11 mouse cellular contexts compared by ENCODE assay signal in genomic region chr7:45174567-45175280, GRCm38 (mm10). TPM values are rescaled to one million over a fixed set of nuclear protein-coding genes. Genes with fewer than 3 reads are reported as not detected.
DNase-seq lines count a peak whose midpoint lies in the region; ATAC-seq and TF ChIP-seq lines count a peak whose summit lies in the region.
"Had no signal": no experiment of that assay in that cellular context is flagged by ENCODE, and none has a peak within 500 bp of the region (broad histone marks: within the 10 kb centered on the region; RNA-seq: fewer than 3 reads in every experiment).

No protein-coding gene starts in this region.

- H3K9me3 ChIP-seq in heart, postnatal 0 days (replicated peaks; ENCODE audit: control insufficient read depth, low read length) = peaks cover 19% of the 10 kb centered on the region
- peaks cover 3% of the 10 kb centered on the region; the same call in 1 of the 2 replicates for H3K9me3 ChIP-seq in ES-Bruce4 (replicated peaks; ENCODE audit: control insufficient read depth, insufficient read depth, low read length, poor library complexity, severe bottlenecking)
- no peaks in the 10 kb centered on the region for H3K9me3 ChIP-seq in forebrain, embryonic 13.5 days (replicated peaks)
- peaks cover 8% of the 10 kb centered on the region; the same call in 1 of the 2 replicates for H3K9me3 ChIP-seq in midbrain, embryonic 12.5 days

- intact Hi-C loops in heart, postnatal 36 days (cut with DNase I) = no loop called here
- intact Hi-C loops in gastrocnemius, postnatal 14 days (cut with DNase I; ENCODE audit: low total_unique reads) = no loop called here

- no peak overlapping the region for H3K4me2 ChIP-seq in heart, postnatal 0 days (ENCODE audit: low read depth, low read length)
- H3K4me2 ChIP-seq in forebrain, embryonic 13.5 days = peak overlapping the region; percentile 34
- H3K4me2 ChIP-seq in midbrain, embryonic 12.5 days (replicated peaks) = peak overlapping the region; percentile 32; the same call in 1 of the 2 replicates

- DNase-seq in heart, postnatal 0 days (ENCODE audit: low spot score) = no peak
- no peak for DNase-seq in heart, postnatal 36 days
- no peak for DNase-seq in gastrocnemius, postnatal 14 days
- DNase-seq in liver = no peak
- DNase-seq in gastrocnemius, adult 18-20 months (ENCODE audit: low spot score) = no peak

- no peak for TF ChIP-seq CTCF in heart, postnatal 0 days (IDR thresholded peaks at IDR 0.05; ENCODE audit: low read depth)
- TF ChIP-seq CTCF in ES-Bruce4 (IDR thresholded peaks at IDR 0.05; ENCODE audit: low read depth, low read length) = no peak

- peak overlapping the region; percentile 16; the same call in 1 of the 2 replicates for H3K4me3 ChIP-seq in heart, postnatal 0 days (ENCODE audit: low read depth, low read length)
- H3K4me3 ChIP-seq in ES-Bruce4 (ENCODE audit: low read depth, low read length) = peak overlapping the region; percentile 14; the same call in 1 of the 2 replicates
- H3K4me3 ChIP-seq in forebrain, embryonic 13.5 days = peak overlapping the region; percentile 6; the same call in 1 of the 2 replicates
- H3K4me3 ChIP-seq in midbrain, embryonic 12.5 days = peak overlapping the region; percentile 19

- TF ChIP-seq EP300 in heart, postnatal 0 days (IDR thresholded peaks at IDR 0.05; ENCODE audit: low read depth) = no peak
- peak; percentile 60; the same call in 1 of the 2 replicates for TF ChIP-seq EP300 in ES-Bruce4 (IDR thresholded peaks at IDR 0.05; ENCODE audit: insufficient read depth, low read depth, low read length)

- H3K4me1 ChIP-seq in heart, postnatal 0 days (ENCODE audit: control insufficient read depth, insufficient read depth) = no peaks in the 10 kb centered on the region
- H3K4me1 ChIP-seq in ES-Bruce4 (ENCODE audit: control insufficient read depth, insufficient read depth, low read length) = peaks cover 2% of the 10 kb centered on the region
- H3K4me1 ChIP-seq in forebrain, embryonic 13.5 days = peaks cover 13% of the 10 kb centered on the region
- H3K4me1 ChIP-seq in midbrain, embryonic 12.5 days = peaks cover 16% of the 10 kb centered on the region

- H3K27ac ChIP-seq in heart, postnatal 0 days (ENCODE audit: low read depth) = no peak overlapping the region
- H3K27ac ChIP-seq in ES-Bruce4 (ENCODE audit: insufficient read depth, low read length) = no peak overlapping the region
- H3K27ac ChIP-seq in forebrain, embryonic 13.5 days = no peak overlapping the region
- no peak overlapping the region for H3K27ac ChIP-seq in midbrain, embryonic 12.5 days (replicated peaks)

- no peak for TF ChIP-seq POLR2A in ES-Bruce4 (IDR thresholded peaks at IDR 0.05; ENCODE audit: insufficient read depth, low read length)

- peaks cover 68% of the 10 kb centered on the region for H3K27me3 ChIP-seq in heart, postnatal 0 days (ENCODE audit: control insufficient read depth, insufficient read depth, low read length)
- H3K27me3 ChIP-seq in ES-Bruce4 (ENCODE audit: control insufficient read depth, insufficient read depth, low read length, poor library complexity, severe bottlenecking) = peaks cover 6% of the 10 kb centered on the region
- H3K27me3 ChIP-seq in forebrain, embryonic 13.5 days = peaks cover 92% of the 10 kb centered on the region
- peaks cover 96% of the 10 kb centered on the region for H3K27me3 ChIP-seq in midbrain, embryonic 12.5 days

- no peak overlapping the region for H3K9ac ChIP-seq in heart, postnatal 0 days (replicated peaks; ENCODE audit: low read depth, low read length)
- 0 out of 2 replicates have a peak overlapping the region, but pooled peaks have one; percentile 6 for H3K9ac ChIP-seq in ES-Bruce4 (ENCODE audit: low read depth, poor library complexity, severe bottlenecking)
- 0 out of 2 replicates have a peak overlapping the region, but pooled peaks have one; percentile 23 for H3K9ac ChIP-seq in forebrain, embryonic 13.5 days
- no peak overlapping the region for H3K9ac ChIP-seq in midbrain, embryonic 12.5 days (replicated peaks)

- no peaks in the 10 kb centered on the region for H3K36me3 ChIP-seq in heart, postnatal 0 days (replicated peaks; ENCODE audit: control insufficient read depth, insufficient read depth, low read length)
- H3K36me3 ChIP-seq in ES-Bruce4 (ENCODE audit: control insufficient read depth, insufficient read depth, low read length, poor library complexity, severe bottlenecking) = no peaks in the 10 kb centered on the region
- H3K36me3 ChIP-seq in forebrain, embryonic 13.5 days (ENCODE audit: poor library complexity, severe bottlenecking) = no peaks in the 10 kb centered on the region
- H3K36me3 ChIP-seq in midbrain, embryonic 12.5 days = no peaks in the 10 kb centered on the region

- 6% methylated on average over 27 of the region's 29 CpGs for WGBS in heart, postnatal 0 days
- 2% methylated on average over 29 of the region's 29 CpGs for WGBS in forebrain, embryonic 13.5 days
- WGBS in midbrain, embryonic 12.5 days = 3% methylated on average over 29 of the region's 29 CpGs

- ATAC-seq in heart, postnatal 0 days (ENCODE audit: insufficient read depth, low read depth) = no peak
- ATAC-seq in forebrain, embryonic 13.5 days = no peak
- ATAC-seq in midbrain, embryonic 12.5 days (ENCODE audit: low FRiP score, low read depth) = no peak
- ATAC-seq: Patski had no signal

RNA-seq across cellular contexts. Expression of gene Gfy, which starts 4.6 kb away (rescaled TPM):
- not detected in 2 replicates for total RNA-seq in heart, postnatal 0 days (2014; rRNA removed; ENCODE audit: low replicate concordance)
- polyA plus RNA-seq in heart, postnatal 0 days (2015; fragmentation: Nextera tagmentation; extraction: Ambion mirVana) = not detected in 2 replicates
- total RNA-seq in heart, postnatal 36 days (2021) = not detected
- polyA plus RNA-seq in ES-Bruce4 (2011; ENCODE audit: insufficient read depth, insufficient read length, low read depth, missing spikeins) = 0.68 and 1.2 TPM in 2 replicates
- polyA plus RNA-seq in forebrain, embryonic 13.5 days (2015; fragmentation: Nextera tagmentation; extraction: Ambion mirVana) = not detected in 2 replicates
- polyA plus RNA-seq in midbrain, embryonic 12.5 days (2016; fragmentation: Nextera tagmentation; extraction: Ambion mirVana) = not detected in 2 replicates
- under 1 TPM; 0.16 to 0.23 TPM for total RNA-seq in gastrocnemius, postnatal 14 days (2021)
- total RNA-seq in gastrocnemius, adult 18-20 months (2021) = not detected
- total RNA-seq: gastrocnemius, adult 8-10 months had no signal
- polyA plus RNA-seq: Patski had no signal

RNA-seq across cellular contexts. Expression of gene Pth2, which starts 6.1 kb away (rescaled TPM):
- total RNA-seq in heart, postnatal 0 days (2014; rRNA removed; ENCODE audit: low replicate concordance) = not detected in 2 replicates
- not detected in 2 replicates for polyA plus RNA-seq in heart, postnatal 0 days (2015; fragmentation: Nextera tagmentation; extraction: Ambion mirVana)
- not detected for total RNA-seq in heart, postnatal 36 days (2021)
- not detected in 2 replicates for polyA plus RNA-seq in ES-Bruce4 (2011; ENCODE audit: insufficient read depth, insufficient read length, low read depth, missing spikeins)
- polyA plus RNA-seq in forebrain, embryonic 13.5 days (2015; fragmentation: Nextera tagmentation; extraction: Ambion mirVana) = not detected in 2 replicates
- polyA plus RNA-seq in midbrain, embryonic 12.5 days (2016; fragmentation: Nextera tagmentation; extraction: Ambion mirVana) = 1.3 and 2.4 TPM in 2 replicates
- total RNA-seq in gastrocnemius, postnatal 14 days (2021) = not detected
- not detected for total RNA-seq in gastrocnemius, adult 18-20 months (2021)
- total RNA-seq: gastrocnemius, adult 8-10 months; left cerebral cortex, adult 18-20 months had no signal
- polyA plus RNA-seq: Patski had no signal

RNA-seq across cellular contexts. Expression of gene Slc17a7, which starts 11.0 kb away (rescaled TPM):
- 7.5 and 12.7 TPM in 2 replicates for total RNA-seq in heart, postnatal 0 days (2014; rRNA removed; ENCODE audit: low replicate concordance)
- polyA plus RNA-seq in heart, postnatal 0 days (2015; fragmentation: Nextera tagmentation; extraction: Ambion mirVana) = 4.3 and 5.4 TPM in 2 replicates
- 10 to 100 TPM; 19.7 to 21.0 TPM for total RNA-seq in heart, postnatal 36 days (2021)
- polyA plus RNA-seq in ES-Bruce4 (2011; ENCODE audit: insufficient read depth, insufficient read length, low read depth, missing spikeins) = 0.94 and 1.6 TPM in 2 replicates
- polyA plus RNA-seq in forebrain, embryonic 13.5 days (2015; fragmentation: Nextera tagmentation; extraction: Ambion mirVana) = 9.3 and 14.2 TPM in 2 replicates
- 0.61 and 1.0 TPM in 2 replicates for polyA plus RNA-seq in midbrain, embryonic 12.5 days (2016; fragmentation: Nextera tagmentation; extraction: Ambion mirVana)
- total RNA-seq in gastrocnemius, postnatal 14 days (2021) = 1 to 10 TPM; 3.6 to 4.3 TPM
- total RNA-seq in gastrocnemius, adult 18-20 months (2021) = under 1 TPM; 0.14 to 0.17 TPM

RNA-seq across cellular contexts. Expression of gene Aldh16a1, which starts 20.3 kb away (rescaled TPM):
- total RNA-seq in heart, postnatal 0 days (2014; rRNA removed; ENCODE audit: low replicate concordance) = 29.2 and 40.1 TPM in 2 replicates
- polyA plus RNA-seq in heart, postnatal 0 days (2015; fragmentation: Nextera tagmentation; extraction: Ambion mirVana) = 18.2 and 22.8 TPM in 2 replicates
- total RNA-seq in heart, postnatal 36 days (2021) = 10 to 100 TPM; 20.6 to 22.8 TPM
- polyA plus RNA-seq in ES-Bruce4 (2011; ENCODE audit: insufficient read depth, insufficient read length, low read depth, missing spikeins) = 36.9 and 44.2 TPM in 2 replicates
- 35.6 and 36.4 TPM in 2 replicates for polyA plus RNA-seq in forebrain, embryonic 13.5 days (2015; fragmentation: Nextera tagmentation; extraction: Ambion mirVana)
- 38.0 and 39.4 TPM in 2 replicates for polyA plus RNA-seq in midbrain, embryonic 12.5 days (2016; fragmentation: Nextera tagmentation; extraction: Ambion mirVana)
- total RNA-seq in gastrocnemius, postnatal 14 days (2021) = 10 to 100 TPM; 21.4 to 23.2 TPM
- total RNA-seq in gastrocnemius, adult 18-20 months (2021) = 10 to 100 TPM; 10.6 to 12.8 TPM

RNA-seq across cellular contexts. Expression of gene Pih1d1, which starts 20.6 kb away (rescaled TPM):
- 142 and 152 TPM in 2 replicates for total RNA-seq in heart, postnatal 0 days (2014; rRNA removed; ENCODE audit: low replicate concordance)
- polyA plus RNA-seq in heart, postnatal 0 days (2015; fragmentation: Nextera tagmentation; extraction: Ambion mirVana) = 56.3 and 60.0 TPM in 2 replicates
- total RNA-seq in heart, postnatal 36 days (2021) = 10 to 100 TPM; 41.8 to 43.1 TPM
- polyA plus RNA-seq in ES-Bruce4 (2011; ENCODE audit: insufficient read depth, insufficient read length, low read depth, missing spikeins) = 38.5 and 43.6 TPM in 2 replicates
- polyA plus RNA-seq in forebrain, embryonic 13.5 days (2015; fragmentation: Nextera tagmentation; extraction: Ambion mirVana) = 97.5 TPM in 2 replicates
- 92.3 and 103 TPM in 2 replicates for polyA plus RNA-seq in midbrain, embryonic 12.5 days (2016; fragmentation: Nextera tagmentation; extraction: Ambion mirVana)
- 10 to 100 TPM; 40.0 to 42.4 TPM for total RNA-seq in gastrocnemius, postnatal 14 days (2021)
- total RNA-seq in gastrocnemius, adult 18-20 months (2021) = 10 to 100 TPM; 34.2 to 34.5 TPM

Comparison
In these comparisons a context has a peak if more than half of its experiments do, and no peak if none do; other contexts are left out.
1. H3K9ac ChIP-seq: peak in ES-Bruce4 (single experiment) and forebrain, embryonic 13.5 days (single experiment); none in heart, postnatal 0 days (single experiment) and midbrain, embryonic 12.5 days (single experiment).
2. Peak in every context shown above with its lines, with median percentiles within 50 percentile points of each other: H3K4me3 ChIP-seq.